Mouse (Mus musculus): Measurements from ENCODE around the gene Ptpn9.
A peak's percentile ranks its signal among the peaks of the same experiment; 100 is the strongest.
"Not testable (repeated sequence)": the region's sequence is repeated elsewhere in the genome, so short reads cannot be mapped to it uniquely, and the experiment has no call there.

The Ptpn9 gene

DNA sequence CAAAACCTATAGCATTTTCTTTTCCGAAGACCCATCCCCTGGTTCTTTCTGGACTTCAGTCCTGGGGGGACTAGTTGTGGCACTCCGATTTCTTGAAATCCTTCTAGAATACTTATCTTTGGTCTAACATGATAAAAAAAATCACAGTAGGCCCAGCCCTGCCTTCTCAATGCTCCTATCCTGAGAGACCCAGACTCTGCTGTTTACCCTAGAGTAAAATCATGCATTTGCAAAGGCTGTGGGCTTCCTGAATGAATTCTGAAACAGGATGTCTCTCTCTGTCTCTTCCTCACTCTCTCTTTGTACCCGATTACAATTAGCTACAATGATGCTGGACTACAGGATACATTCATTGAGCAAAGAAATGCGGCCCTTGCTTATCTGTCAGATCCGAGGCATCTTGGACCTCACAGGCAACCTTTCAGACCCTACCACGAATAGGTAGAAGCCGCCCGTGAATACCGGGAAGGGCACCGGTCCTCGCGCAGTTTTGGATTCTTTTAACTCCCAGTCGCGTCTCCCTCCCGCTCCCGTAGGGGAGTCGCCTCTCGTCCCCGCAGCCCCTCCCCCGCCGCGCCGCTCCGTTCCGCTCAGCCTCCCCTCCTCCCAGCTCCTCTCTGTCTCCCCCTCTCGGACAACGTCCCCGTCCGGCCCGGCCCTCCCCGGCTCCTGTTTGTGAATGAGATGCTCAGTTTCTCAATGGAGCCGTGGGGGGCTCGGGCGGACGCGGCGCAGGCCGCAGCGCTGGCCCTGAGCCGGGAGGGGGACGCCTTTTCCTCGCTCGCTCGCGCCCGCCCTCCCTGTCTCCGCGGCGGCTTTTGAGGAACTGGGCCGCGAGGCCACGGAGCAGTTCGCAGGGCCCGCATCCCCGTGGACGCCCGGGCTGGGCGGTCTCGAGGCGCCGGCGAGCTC lies at the start of gene Ptpn9:
Gene Ptpn9, plus strand, starts transcription at position 638 of the 912 bp plus-strand sequence.
- peak; percentile 85 to 87 for DNase-seq (ENCODE audit: low spot score in 2 of 2)

DNA sequence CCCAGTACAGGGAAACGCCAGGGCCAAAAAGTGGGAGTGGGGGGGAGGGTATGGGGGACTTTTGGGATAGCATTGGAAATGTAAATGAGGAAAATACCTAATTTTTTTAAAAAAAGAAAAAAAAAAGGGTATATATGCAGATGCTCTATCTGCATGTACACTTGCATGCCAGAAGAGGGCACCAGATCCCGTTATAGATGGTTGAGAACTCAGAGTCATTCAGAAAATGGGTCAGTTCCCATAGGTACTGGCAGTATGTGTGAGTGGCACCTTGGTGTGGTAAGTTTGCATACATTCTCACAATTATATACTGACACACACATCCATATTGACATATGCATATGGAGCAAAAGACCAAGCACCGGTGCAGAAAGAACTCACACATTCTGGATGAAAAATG lies 47.2 kb upstream of the Ptpn9 start:
- peak in 1 of 2 experiments; percentile 37 for DNase-seq (ENCODE audit: low spot score in 2 of 2)

DNA sequence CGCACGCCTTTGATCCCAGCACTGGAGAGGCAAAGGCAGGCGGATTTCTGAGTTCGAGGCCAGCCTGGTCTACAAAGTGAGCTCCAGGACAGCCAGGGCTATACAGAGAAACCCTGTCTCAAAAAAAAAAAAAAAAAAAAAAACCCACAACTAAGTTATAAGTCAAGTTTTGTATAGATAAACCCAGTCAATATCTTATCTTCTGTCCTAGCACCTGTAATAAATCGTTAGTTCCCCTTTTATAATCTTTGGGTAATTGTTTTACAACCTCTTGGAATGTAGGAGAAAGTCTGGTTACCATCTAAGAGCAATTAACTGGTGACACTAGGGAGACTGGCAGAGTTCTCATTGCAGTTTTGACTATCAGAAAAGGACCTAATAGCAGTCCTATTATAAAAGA lies 46.0 kb upstream of the Ptpn9 start:
- DNase-seq (ENCODE audit: low spot score in 2 of 2), result not testable (repeated sequence)

DNA sequence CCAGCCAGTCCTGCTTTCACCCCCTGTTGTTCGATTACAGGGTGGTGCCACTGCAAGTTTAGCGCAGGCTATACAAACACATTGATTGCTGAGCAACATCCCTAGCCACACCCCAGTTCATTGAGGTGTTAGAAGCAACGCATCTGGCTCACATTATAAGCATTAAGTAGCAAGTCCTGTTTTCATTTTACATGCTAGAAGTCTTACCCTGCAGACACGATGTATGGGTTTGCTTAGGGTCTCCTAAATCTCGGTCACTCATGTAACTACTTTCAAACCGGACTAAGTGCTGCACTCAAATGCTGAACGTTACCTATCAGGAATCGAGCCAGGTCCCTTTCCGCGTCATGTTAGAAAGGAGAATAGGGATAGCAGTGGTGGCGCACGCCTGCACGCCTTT lies 45.0 kb upstream of the Ptpn9 start:
- DNase-seq (ENCODE audit: low spot score in 2 of 2), result no peak

DNA sequence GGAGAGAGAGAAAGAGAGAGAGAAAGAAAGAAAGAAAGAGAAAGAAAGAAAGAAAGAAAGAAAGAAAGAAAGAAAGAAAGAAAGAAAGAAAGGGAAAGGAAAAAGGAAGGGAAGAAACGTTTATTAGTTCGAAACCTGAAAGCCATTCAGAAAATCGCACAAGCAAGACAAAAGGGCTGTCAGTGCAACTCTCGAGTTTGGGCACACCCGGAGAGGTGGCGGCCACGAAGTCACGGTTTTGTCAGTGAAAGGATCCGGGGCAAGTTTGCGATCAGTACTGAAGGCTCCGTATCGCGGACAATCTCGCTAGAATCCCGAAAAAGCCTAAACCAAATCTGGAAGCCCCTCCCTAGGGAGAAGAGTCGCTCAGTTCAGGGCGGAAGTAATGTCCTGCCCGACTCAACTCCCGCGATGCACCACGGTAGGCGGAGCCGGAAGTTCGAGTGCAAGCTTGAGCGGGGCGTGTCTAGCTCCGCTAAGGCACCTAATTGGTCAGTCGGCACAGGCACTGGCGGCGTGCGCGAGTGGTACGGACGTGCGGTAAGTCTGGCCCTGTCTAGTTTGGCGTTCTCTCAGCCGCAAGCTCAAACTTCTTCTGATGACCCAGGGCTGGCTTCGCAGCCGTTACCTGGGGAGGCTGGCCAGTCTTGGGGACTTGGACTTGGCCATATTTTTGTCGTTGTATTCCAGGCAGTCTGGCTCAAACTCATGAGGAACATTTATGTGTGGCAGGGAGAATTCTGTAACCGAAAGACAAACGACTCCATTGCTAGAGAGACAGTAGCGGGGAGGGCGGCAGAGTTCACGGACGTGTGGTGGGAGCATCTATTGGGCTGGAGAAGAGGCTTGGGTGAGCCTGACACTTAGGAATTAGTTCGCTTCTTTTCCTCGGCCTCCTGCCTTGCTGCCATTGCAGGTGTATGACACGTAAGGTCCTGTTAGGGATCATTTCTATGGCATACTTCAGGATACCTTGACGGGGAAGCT lies 44.0 kb upstream of the Ptpn9 start, which contains the start of gene Snupn:
Gene Snupn, plus strand, starts transcription at position 465 of the 987 bp plus-strand sequence.
- peak; percentile 97 to 98 for DNase-seq (ENCODE audit: low spot score in 2 of 2)

DNA sequence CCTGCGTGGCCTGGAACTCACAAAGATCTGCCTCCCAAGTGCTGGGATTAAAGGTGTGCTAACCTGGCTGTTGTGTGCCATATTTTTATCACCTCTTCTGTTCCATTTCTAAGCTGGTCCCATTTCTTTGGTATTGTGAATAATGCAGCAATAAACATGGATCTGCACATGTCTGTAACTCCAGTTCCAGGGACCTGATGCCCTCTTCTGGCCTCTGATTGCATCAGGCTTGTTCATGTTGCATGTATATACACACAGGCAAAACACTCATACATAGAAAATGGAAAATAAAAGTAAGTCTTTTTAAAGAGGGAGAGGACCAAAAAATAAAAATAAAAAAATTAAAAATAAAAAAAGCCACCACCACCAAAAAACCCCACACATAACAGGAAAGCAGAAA lies 41.2 kb upstream of the Ptpn9 start:
- no peak for DNase-seq (ENCODE audit: low spot score in 2 of 2)

DNA sequence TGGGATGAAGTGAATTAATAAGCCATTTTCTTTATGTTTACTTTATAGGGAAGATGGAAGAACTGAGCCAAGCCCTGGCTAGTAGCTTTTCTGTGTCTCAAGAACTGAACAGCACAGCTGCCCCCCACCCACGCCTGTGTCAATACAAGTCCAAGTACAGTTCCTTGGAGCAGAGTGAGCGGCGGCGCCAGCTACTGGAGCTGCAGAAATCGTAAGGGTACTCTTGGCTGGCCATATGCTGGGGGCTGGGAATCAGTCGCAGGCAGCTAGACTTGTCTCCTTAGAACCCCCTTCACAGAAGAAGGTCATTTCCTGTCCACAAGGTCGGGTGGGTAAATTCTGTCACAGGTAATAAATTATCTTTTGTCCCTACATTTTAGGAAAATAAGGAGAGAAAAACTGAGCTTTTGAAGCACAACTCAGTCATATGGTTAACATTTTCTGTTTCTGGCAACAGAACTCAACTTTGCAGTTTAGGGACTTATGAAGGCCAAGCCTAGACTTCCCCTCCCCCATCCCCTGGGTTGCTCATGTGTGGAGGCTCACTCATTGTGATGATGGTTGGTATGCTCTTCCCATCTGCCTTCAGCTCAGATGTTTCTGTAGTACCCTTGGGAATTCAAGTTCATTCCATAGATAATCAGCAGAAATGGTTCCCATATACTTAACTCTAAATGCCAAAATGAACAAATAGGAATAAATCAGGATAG lies 37.6 kb upstream of the Ptpn9 start:
- DNase-seq (ENCODE audit: low spot score in 2 of 2), result no peak

DNA sequence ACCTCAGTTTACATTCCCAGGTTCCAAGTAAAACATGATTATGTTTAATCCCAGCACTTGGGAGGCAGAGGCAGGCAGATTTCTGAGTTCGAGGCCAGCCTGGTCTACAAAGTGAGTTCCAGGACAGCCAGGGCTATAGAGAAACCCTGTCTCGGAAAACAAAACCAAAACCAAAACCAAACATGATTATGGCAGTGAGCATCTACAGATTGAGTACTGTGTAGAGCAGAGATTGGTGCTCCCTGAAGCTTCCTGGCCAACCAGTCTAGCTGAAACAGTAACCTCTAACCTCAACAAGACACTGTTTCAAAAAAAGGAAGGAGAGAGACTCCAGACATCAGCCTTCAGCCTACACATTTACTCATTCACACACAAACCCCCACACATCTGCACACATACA lies 36.0 kb upstream of the Ptpn9 start:
- no peak for DNase-seq (ENCODE audit: low spot score in 2 of 2)

DNA sequence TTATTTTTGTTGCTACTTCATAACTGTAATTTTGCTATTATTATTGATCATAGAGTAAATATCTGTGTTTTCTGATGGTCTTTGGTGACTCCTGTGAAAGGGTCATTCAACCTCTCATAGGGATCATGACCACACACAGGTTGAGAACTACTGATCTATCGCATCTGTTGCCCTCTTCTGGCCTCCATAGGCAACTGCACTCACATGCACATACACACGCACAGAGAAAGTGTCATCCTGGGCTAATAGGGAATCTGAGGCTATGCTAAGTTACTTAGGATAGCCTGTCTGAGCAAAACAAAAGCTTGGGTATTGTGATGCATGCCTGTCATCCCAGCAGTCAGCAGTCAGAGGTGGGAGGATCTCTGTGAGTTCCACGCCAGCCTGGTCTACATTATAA lies 33.1 kb upstream of the Ptpn9 start:
- no peak for DNase-seq (ENCODE audit: low spot score in 2 of 2)

DNA sequence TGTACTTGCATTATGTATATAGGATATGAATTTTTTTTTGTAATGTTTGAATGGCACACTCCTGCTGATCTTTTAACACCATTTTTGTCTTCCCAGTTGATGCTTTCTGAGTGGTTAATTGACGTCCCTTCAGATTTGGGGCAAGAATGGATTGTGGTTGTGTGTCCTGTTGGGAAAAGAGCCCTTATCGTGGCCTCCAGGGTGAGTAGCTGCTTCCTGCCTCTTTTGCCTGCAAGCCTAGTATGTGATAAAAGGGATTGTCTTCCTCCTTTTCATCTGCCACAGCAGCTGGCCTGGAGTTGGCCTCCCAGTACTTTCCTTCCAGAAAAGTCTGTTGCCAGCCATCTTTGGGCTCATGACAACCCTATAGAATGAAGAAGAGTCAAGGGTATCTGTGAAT lies 24.6 kb upstream of the Ptpn9 start:
- no peak for DNase-seq (ENCODE audit: low spot score in 2 of 2)

DNA sequence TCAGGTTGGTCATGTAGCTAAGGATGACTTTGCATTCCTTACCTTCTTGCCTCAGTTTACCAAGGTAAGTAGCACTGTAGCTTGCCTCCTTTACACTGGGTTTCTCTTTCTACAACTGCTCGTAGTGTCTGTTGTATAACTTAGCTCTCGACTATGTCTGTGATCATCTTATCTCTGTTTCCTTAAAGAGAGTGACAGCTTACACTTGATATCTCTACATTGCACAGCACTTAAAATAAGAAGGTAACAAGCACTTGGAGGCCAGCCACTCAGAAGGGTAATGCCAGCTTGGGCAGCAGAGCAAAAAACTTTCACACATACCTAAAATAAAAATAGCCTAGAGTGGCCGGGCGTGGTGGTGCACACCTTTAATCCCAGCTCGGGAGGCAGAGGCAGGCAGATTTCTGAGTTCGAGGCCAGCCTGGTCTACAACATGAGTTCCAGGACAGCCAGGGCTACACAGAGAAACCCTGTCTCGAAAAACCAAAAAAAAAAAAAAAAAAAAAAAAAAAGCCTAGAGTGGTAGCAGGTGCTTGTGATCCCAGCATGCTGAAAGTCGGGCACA lies 20.7 kb upstream of the Ptpn9 start:
- no peak for DNase-seq (ENCODE audit: low spot score in 2 of 2)

DNA sequence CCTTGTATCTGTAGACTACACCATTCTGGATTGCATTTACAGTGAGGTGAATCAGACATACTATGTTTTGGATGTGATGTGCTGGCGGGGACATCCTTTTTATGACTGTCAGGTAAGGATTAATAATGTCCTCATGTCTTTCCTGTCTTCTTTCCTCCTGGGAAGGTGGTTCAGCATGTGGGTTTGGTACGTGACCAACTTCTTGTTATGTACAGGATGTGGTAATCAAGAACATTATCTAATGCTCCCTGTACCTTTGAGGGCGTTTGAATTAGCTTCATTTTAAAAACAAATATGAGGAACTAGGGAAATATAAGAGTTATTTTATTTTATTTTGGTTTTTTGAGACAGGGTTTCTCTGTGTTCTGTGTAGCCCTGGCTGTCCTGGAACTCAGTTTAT lies 19.5 kb upstream of the Ptpn9 start:
- no peak for DNase-seq (ENCODE audit: low spot score in 2 of 2)

DNA sequence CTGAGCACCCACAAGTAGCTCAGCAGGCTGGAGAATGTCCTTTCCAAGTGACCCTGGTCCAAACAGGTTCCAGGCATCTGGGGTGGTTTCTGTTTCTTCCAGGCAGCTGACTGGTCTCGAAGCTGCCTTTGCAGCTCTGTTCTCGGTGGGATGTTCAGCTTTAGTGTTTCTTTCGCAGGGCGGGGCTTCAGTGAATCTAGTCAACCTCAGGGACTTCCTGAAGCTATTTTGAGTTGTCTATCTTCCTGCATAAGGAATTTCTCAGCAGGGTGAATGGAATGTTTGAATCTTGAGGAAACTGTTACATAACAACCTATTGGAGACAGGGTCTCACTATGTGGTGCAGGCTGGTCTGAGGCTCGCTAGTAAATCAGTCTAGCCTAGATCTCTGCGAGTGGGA lies 14.5 kb upstream of the Ptpn9 start:
- DNase-seq (ENCODE audit: low spot score in 2 of 2), result no peak

DNA sequence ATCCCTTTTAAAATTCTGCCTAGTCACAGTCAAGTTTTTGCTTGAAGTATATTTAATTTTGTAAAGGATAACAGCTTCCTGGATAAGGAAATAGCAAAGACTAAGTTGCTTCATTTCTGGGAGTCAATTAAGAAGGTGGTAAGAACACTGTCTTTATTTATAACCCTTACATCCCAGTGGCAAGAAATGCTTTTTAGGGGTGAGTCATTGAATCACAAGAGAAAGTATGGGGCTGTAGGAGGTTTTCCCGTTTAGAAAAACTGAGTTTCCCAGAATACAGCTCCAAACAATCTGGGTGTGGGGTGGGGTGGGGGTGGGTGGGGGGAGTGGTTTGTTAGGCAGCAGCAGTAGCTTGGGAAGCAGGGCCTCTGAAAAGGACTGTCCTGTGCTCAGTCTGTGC lies 13.2 kb upstream of the Ptpn9 start:
- DNase-seq (ENCODE audit: low spot score in 2 of 2), result no peak

DNA sequence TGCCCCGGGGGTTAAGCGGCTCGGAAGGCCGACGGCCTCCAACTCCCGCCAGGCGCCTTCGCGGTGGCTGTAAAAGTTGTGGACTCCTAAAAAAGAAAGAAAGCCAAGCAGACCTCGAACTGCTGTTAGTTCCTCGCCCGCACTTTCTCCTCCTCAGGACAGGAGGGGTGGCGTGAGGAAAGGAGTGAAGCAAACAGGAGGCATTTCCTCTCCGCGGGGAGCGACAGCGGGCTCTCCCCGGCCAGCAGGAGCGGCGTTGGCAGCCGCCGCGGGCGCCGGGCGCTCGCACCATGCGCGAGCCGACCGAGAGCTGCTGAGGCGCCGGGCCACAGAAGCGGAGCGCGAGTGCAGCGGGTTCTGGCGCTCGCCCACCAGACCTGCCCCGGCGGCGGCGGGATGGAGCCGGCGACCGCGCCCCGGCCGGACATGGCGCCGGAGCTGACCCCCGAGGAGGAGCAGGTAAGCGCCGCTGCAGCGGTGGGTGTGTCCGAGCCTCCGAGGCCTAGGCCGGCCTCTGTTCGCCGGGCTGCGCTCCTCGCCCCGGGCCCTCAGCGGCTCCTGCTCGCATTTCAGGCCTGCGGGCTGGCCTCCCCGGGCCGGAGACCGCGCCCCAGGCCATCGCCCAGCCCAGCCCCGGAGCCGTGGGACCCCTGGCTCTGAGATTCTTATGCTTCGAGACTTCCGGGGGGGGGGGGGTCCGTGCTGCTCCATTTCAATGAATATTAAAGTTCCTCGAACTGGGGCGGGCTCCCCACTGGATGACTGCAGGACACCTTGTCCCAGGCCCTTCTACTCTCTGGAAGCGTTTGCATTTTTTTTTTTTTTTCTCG lies 690 bp downstream of the Ptpn9 start:
- peak; percentile 51 to 53 for DNase-seq (ENCODE audit: low spot score in 2 of 2)

DNA sequence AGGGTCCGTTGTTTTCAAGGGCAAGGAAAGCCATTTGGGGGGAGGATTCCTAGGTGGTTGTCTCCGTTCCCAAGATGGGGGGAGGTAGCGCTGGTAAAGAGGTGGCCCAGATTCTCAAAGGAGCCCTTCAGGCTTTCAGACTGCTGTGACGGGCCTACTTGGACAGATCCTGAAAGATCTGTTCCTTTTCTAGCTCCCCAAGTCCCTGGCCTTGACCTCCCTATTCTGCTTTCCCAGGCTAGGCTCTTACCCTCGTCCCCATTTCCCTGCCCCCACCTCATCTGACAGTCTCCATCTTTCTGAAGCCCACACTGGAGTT lies 1.3 kb downstream of the Ptpn9 start:
- no peak for DNase-seq (ENCODE audit: low spot score in 2 of 2)

DNA sequence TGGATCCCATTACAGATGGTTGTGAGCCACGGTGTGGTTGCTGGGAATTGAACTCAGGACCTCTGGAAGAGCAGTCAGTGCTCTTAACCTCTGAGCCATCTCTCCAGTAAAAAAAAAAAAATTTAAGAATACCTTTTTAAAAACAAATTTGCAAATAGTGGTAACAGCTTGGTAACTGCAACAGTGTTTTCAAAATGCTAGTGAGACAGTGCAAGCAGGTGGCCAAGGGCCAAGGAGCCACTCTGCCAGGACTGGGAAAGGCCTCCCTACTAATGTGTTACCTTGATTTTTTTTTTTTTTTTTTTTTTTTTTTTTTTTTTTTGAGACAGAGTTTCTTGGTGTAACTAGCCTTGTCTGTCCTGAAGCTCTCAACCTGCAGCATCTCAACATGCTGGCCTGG lies 2.5 kb downstream of the Ptpn9 start:
- not testable (repeated sequence) for DNase-seq (ENCODE audit: low spot score in 2 of 2)

DNA sequence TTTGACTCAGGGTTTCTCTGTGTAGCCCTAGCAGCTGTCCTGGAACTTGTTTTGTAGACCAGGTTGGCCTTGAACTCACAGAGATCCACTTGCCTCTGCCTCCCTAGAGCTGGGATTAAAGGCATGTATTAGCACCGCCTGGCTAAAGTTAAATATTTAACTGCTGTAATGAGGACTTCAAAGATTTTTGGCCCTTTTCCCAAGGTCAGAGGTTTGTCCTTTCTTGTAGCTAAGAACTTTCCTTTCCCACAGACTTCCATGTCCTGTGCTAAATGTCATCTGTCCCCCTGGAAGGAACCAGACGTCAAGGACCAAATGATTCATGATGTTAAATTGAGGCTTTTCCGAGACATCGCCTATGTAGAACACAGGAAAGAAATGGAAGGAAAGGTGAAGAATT lies 8.3 kb downstream of the Ptpn9 start:
- DNase-seq (ENCODE audit: low spot score in 2 of 2), result peak; percentile 10 to 31

DNA sequence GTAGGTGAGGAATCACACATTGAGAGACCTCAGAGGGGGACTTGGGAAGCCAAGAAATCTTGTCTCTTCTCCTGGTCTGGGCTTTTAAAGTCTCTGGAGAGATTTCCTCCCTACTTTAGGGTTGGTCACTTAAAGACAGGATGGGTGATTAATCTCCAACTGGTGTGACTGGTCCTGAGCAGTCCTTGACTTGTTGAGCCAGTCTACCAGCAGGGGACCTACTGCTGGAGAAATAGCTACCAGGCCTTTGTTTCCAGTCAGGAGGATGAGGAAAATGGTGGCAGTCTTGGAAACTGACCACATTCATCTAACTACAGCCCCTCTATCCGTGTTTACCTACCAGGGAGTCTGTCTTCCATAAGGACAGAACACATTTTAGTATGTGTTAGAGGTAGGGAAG lies 17.7 kb downstream of the Ptpn9 start:
- DNase-seq (ENCODE audit: low spot score in 2 of 2), result no peak

DNA sequence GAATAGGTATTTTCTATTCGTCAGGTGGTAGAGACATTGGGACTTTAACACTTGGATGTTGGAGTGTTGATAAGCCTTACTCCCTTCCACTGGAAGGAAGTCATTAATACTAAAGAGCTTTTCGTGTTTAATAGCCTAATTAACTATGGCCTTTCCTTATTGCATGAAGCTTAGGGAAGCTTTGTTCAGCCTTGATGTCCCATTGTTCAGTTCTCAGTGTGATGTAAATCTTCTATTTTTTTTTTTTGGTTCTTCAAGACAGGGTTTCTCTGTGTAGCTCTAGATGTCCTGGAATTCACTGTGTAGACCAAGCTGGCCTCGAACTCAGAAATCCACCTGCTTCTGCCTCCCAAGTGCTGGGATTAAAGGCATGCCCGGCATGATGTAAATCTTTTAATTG lies 18.2 kb downstream of the Ptpn9 start:
- DNase-seq (ENCODE audit: low spot score in 2 of 2), result no peak

DNA sequence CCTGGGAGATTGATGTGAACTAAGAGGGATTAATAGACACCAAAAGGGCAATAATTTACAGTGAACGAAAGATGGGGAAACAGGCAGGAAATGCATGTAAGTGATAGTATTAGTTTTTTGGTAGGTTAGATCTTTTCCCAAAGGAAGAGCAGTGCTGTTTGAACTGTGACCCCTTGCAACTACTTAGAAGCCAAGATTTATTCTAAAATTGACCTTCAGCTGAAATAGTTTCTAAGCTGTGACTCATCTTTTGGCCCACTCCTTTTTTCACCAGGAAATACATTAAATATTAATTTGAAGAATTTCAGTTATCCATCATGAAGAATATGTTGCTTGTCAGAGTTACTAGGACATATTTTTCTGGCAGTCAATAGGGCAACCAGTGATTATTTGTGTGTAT lies 19.0 kb downstream of the Ptpn9 start:
- DNase-seq (ENCODE audit: low spot score in 2 of 2), result no peak

All from heart, adult 9 months (tissue).